ENCODE assay signal across 8 mouse cellular contexts in the genomic region with DNA sequence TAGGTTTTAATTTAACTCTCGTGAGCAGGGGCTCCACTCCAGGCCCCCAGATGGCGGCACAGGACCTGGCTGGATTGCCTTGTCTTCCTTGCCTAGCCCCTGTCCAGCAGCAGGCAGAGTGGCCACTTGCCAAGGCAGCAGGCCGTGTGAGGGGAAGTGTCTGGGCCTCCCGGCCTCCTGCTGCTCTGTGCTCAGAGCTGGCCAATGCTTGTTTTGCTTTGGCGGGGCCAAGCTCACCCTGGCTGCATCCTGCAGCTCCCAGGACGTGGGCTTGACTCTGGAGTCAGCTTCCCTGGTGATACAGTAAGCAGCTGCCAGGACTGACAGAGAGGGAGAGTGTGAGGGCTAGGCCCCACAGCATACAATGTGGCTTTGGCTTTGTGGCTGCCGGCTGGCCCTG. TPM values are rescaled to one million over a fixed set of nuclear protein-coding genes. Genes with fewer than 3 reads are reported as not detected.
DNase-seq lines count a peak whose midpoint lies in the region; ATAC-seq and TF ChIP-seq lines count a peak whose summit lies in the region.

No protein-coding gene starts in this region.

- intact Hi-C loops in gastrocnemius, adult 2 months (cut with DNase I) = no loop called here

- H3K4me1 ChIP-seq in hindbrain, embryonic 14.5 days (replicated peaks; ENCODE audit: control insufficient read depth, insufficient read depth, low read length) = peaks cover 39% of the 10 kb centered on the region

- ATAC-seq in hindbrain, embryonic 14.5 days (ENCODE audit: low FRiP score) = peak; percentile 75; the same call in 1 of the 2 replicates
- ATAC-seq in CD4-positive, CD25-positive, alpha-beta regulatory T cell, adult 4 months = no peak

- no peaks in the 10 kb centered on the region for H3K9me3 ChIP-seq in hindbrain, embryonic 14.5 days (ENCODE audit: control insufficient read depth, low read length)

- no peak overlapping the region; the same call in 1 of the 2 replicates for H3K4me2 ChIP-seq in hindbrain, embryonic 14.5 days (replicated peaks)

- peak overlapping the region; percentile 83 for H3K27ac ChIP-seq in gastrocnemius, adult 2 months
- H3K27ac ChIP-seq in hindbrain, embryonic 14.5 days = peak overlapping the region; percentile 43

- no peak overlapping the region for H3K9ac ChIP-seq in hindbrain, embryonic 14.5 days

- H3K4me3 ChIP-seq in gastrocnemius, adult 2 months = peak overlapping the region; percentile 33
- no peak overlapping the region for H3K4me3 ChIP-seq in hindbrain, embryonic 14.5 days (replicated peaks; ENCODE audit: low read length)

- WGBS in hindbrain, embryonic 14.5 days = 6% methylated on average over 7 of the region's 7 CpGs

- no peaks in the 10 kb centered on the region for H3K27me3 ChIP-seq in hindbrain, embryonic 14.5 days (ENCODE audit: control insufficient read depth, insufficient read depth, low read length)

- TF ChIP-seq CTCF in gastrocnemius, adult 2 months (IDR thresholded peaks at IDR 0.05) = peak; percentile 62

- H3K36me3 ChIP-seq in hindbrain, embryonic 14.5 days (replicated peaks; ENCODE audit: control insufficient read depth, insufficient read depth) = no peaks in the 10 kb centered on the region

- peak; percentile 35 to 61 for DNase-seq in adrenal gland, adult 18-20 months (ENCODE audit: low spot score in 2 of 2)
- DNase-seq in cerebellum, postnatal 4 days (ENCODE audit: low spot score in 2 of 2) = peak; percentile 68 to 90
- DNase-seq in gastrocnemius, adult 2 months = peak; percentile 93
- DNase-seq in hindbrain, embryonic 14.5 days (ENCODE audit: low spot score) = peak; percentile 66
- DNase-seq in layer of hippocampus, postnatal 36 days = peak; percentile 73 to 76
- DNase-seq in lung, postnatal 10 days = peak; percentile 94
- peak; percentile 67 for DNase-seq in right cerebral cortex, adult 18-20 months

RNA-seq across cellular contexts. Expression of a gene that starts 23.3 kb away (rescaled TPM):
- total RNA-seq in adrenal gland, adult 18-20 months (2021) = 10 to 100 TPM; 52.1 to 52.6 TPM
- 100 to 1,000 TPM; 118 to 120 TPM for total RNA-seq in gastrocnemius, adult 2 months (2021)
- polyA plus RNA-seq in hindbrain, embryonic 14.5 days (2014; fragmentation: Nextera tagmentation; extraction: Ambion mirVana) = 2.4 and 2.7 TPM in 2 replicates
- 10 to 100 TPM; 25.1 to 27.9 TPM for total RNA-seq in layer of hippocampus, postnatal 36 days (2021)
- 1 to 10 TPM; 3.3 to 7.8 TPM for polyA plus RNA-seq in CD4-positive, CD25-positive, alpha-beta regulatory T cell, adult 4 months (2017; shearing (Covaris generic))
